Comparison of ENCODE assay signal across 20 mouse cellular contexts in the genomic region with DNA sequence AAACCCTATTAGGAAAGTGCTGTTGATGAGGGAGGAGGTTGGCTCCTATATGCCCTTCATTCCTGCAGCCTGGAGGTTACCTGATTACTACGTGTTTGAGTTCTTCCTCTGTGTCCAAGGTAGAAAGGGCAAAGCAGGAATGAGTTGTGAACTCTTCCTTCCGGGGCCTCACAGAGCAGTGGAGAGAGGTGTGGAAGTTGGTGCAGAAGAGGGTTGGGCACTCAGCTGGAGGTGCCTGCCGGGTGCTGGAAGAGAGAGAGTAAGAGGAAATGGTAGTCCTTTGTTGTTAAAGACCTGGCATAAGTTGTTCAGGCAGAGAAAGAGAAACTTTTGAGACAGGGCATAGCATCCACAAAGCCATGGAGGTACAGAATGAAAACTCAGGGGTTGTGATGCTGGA. TPM values are rescaled to one million over a fixed set of nuclear protein-coding genes. Genes with fewer than 3 reads are reported as not detected.
DNase-seq lines count a peak whose midpoint lies in the region; ATAC-seq and TF ChIP-seq lines count a peak whose summit lies in the region.
"Had no signal": no experiment of that assay in that cellular context is flagged by ENCODE, and none has a peak within 500 bp of the region (broad histone marks: within the 10 kb centered on the region; RNA-seq: fewer than 3 reads in every experiment).

No protein-coding gene starts in this region.

- 0 out of 2 replicates have a peak overlapping the region, but pooled peaks have one; percentile 1 for H3K9ac ChIP-seq in kidney, postnatal 0 days (ENCODE audit: low read depth, low read length)
- no peak overlapping the region for H3K9ac ChIP-seq in neural tube, embryonic 15.5 days (replicated peaks)
- H3K9ac ChIP-seq: limb, embryonic 13.5 days; lung, embryonic 14.5 days had no signal

- no peak for TF ChIP-seq CTCF in kidney, postnatal 0 days (IDR thresholded peaks at IDR 0.05; ENCODE audit: low read depth)
- no peak for TF ChIP-seq CTCF in bone marrow, adult 2 months (IDR thresholded peaks at IDR 0.05; ENCODE audit: control insufficient read depth, insufficient read depth, low read length)
- 0 out of 2 replicates have a peak, but pooled peaks have one; percentile 23 for TF ChIP-seq CTCF in bone marrow macrophage, adult 2 months (IDR thresholded peaks at IDR 0.05; ENCODE audit: low read depth, low read length)

- H3K4me3 ChIP-seq in kidney, postnatal 0 days (replicated peaks; ENCODE audit: low read depth, low read length) = no peak overlapping the region
- H3K4me3 ChIP-seq in bone marrow, adult 2 months (replicated peaks; ENCODE audit: control insufficient read depth, low read depth, low read length) = no peak overlapping the region
- no peak overlapping the region for H3K4me3 ChIP-seq in bone marrow macrophage, adult 2 months (ENCODE audit: insufficient read depth, low read length)
- no peak overlapping the region for H3K4me3 ChIP-seq in neural tube, embryonic 15.5 days (replicated peaks)
- H3K4me3 ChIP-seq: erythroblast, embryonic 14.5 days; limb, embryonic 13.5 days; midbrain, embryonic 10.5 days; neural tube, embryonic 13.5 days had no signal

- no peaks in the 10 kb centered on the region for H3K9me3 ChIP-seq in kidney, postnatal 0 days (replicated peaks; ENCODE audit: low read length)
- H3K9me3 ChIP-seq in neural tube, embryonic 15.5 days (replicated peaks) = no peaks in the 10 kb centered on the region
- H3K9me3 ChIP-seq: G1E; limb, embryonic 13.5 days; midbrain, embryonic 10.5 days; neural tube, embryonic 13.5 days had no signal

- peaks cover 20% of the 10 kb centered on the region for H3K36me3 ChIP-seq in kidney, postnatal 0 days (ENCODE audit: insufficient read depth, low read length)
- H3K36me3 ChIP-seq in neural tube, embryonic 15.5 days = peaks cover 66% of the 10 kb centered on the region

- no peaks in the 10 kb centered on the region for H3K4me1 ChIP-seq in kidney, postnatal 0 days (replicated peaks; ENCODE audit: insufficient read depth, low read length)
- H3K4me1 ChIP-seq in bone marrow, adult 2 months (ENCODE audit: control insufficient read depth, insufficient read depth, low read length) = no peaks in the 10 kb centered on the region; the same call in 1 of the 2 replicates
- peaks cover 17% of the 10 kb centered on the region for H3K4me1 ChIP-seq in bone marrow macrophage, adult 2 months (ENCODE audit: control insufficient read depth, insufficient read depth, low read length)
- H3K4me1 ChIP-seq in neural tube, embryonic 15.5 days = peaks cover 10% of the 10 kb centered on the region
- H3K4me1 ChIP-seq: limb, embryonic 13.5 days; midbrain, embryonic 10.5 days had no signal

- DNase-seq in kidney, postnatal 0 days (ENCODE audit: low spot score) = no peak
- no peak for DNase-seq in kidney, postnatal 10 days
- no peak for DNase-seq in frontal cortex, adult 2 months (ENCODE audit: extremely low spot score in 1 of 2, low spot score in 1 of 2)
- no peak for DNase-seq in gastrocnemius, postnatal 36 days
- DNase-seq: heart, postnatal 4 days; kidney, adult 11 months; right cerebral cortex, postnatal 4 days; thymus, adult 2 months had no signal

- ATAC-seq in kidney, postnatal 0 days (replicated peaks; ENCODE audit: low FRiP score, low read depth) = no peak
- ATAC-seq in neural tube, embryonic 15.5 days (ENCODE audit: low FRiP score) = no peak; the same call in 1 of the 2 replicates

- H3K4me2 ChIP-seq in kidney, postnatal 0 days (ENCODE audit: low read length) = no peak overlapping the region
- H3K4me2 ChIP-seq in neural tube, embryonic 15.5 days = no peak overlapping the region
- H3K4me2 ChIP-seq: limb, embryonic 13.5 days; lung, embryonic 14.5 days; neural tube, embryonic 13.5 days had no signal

- intact Hi-C loops in gastrocnemius, postnatal 36 days (cut with DNase I) = no loop called here

- H3K27me3 ChIP-seq in kidney, postnatal 0 days (ENCODE audit: insufficient read depth, low read length) = no peaks in the 10 kb centered on the region
- no peaks in the 10 kb centered on the region for H3K27me3 ChIP-seq in neural tube, embryonic 15.5 days (replicated peaks)
- H3K27me3 ChIP-seq: limb, embryonic 13.5 days; neural tube, embryonic 13.5 days had no signal

- WGBS in kidney, postnatal 0 days = 88% methylated on average over 3 of the region's 3 CpGs
- 57% methylated on average over 3 of the region's 3 CpGs for WGBS in bone marrow, adult 2 months
- 81% methylated on average over 3 of the region's 3 CpGs for WGBS in neural tube, embryonic 15.5 days

- H3K27ac ChIP-seq in kidney, postnatal 0 days = no peak overlapping the region
- H3K27ac ChIP-seq in bone marrow, adult 2 months (ENCODE audit: control insufficient read depth, insufficient read depth, low read depth, low read length, poor library complexity) = peak overlapping the region; percentile 55
- peak overlapping the region; percentile 38 for H3K27ac ChIP-seq in bone marrow macrophage, adult 2 months (ENCODE audit: insufficient read depth, low read depth, low read length)
- peak overlapping the region; percentile 62; the same call in 1 of the 2 replicates for H3K27ac ChIP-seq in neural tube, embryonic 15.5 days (replicated peaks)
- H3K27ac ChIP-seq: limb, embryonic 13.5 days; midbrain, embryonic 10.5 days had no signal

- TF ChIP-seq POLR2A in bone marrow, adult 2 months (IDR thresholded peaks at IDR 0.05; ENCODE audit: borderline replicate concordance, control insufficient read depth, low read depth, low read length) = no peak
- no peak for TF ChIP-seq POLR2A in bone marrow macrophage, adult 2 months (IDR thresholded peaks at IDR 0.05; ENCODE audit: borderline replicate concordance, low read depth, low read length)

RNA-seq across cellular contexts. Expression of gene Tmem54, which starts 23.4 kb away (rescaled TPM):
- 10.2 and 10.5 TPM in 2 replicates for polyA plus RNA-seq in kidney, postnatal 0 days (2015; fragmentation: Nextera tagmentation; extraction: Ambion mirVana)
- polyA plus RNA-seq in bone marrow, adult 2 months (2011; ENCODE audit: insufficient read depth, insufficient read length, low replicate concordance, missing spikeins) = 1.8 TPM in 1 of 2 replicates, not detected in the other
- not detected in 2 replicates for polyA plus RNA-seq in bone marrow macrophage, adult 2 months (2012; ENCODE audit: insufficient read depth, insufficient read length, missing spikeins)
- 3.3 TPM in 1 of 2 replicates, not detected in the other for polyA plus RNA-seq in neural tube, embryonic 15.5 days (2015; fragmentation: Nextera tagmentation; extraction: Ambion mirVana)
- polyA plus RNA-seq in frontal cortex, adult 2 months (2012; rRNA removed) = 0.32 TPM in 1 of 2 replicates, not detected in the other
- total RNA-seq in gastrocnemius, postnatal 36 days (2021) = not detected
- total RNA-seq: G1E; heart, postnatal 4 days had no signal
- polyA plus RNA-seq: CD4-positive, CD25-positive, alpha-beta regulatory T cell, adult 4 months; erythroblast, embryonic 14.5 days; forebrain, embryonic 14.5 days; G1E; heart, embryonic 14.5 days; neural tube, embryonic 13.5 days had no signal

RNA-seq across cellular contexts. Expression of gene Rnf19b, which starts 23.9 kb away (rescaled TPM):
- polyA plus RNA-seq in kidney, postnatal 0 days (2015; fragmentation: Nextera tagmentation; extraction: Ambion mirVana) = 6.1 and 7.1 TPM in 2 replicates
- polyA plus RNA-seq in bone marrow, adult 2 months (2011; ENCODE audit: insufficient read depth, insufficient read length, low replicate concordance, missing spikeins) = 23.9 and 47.7 TPM in 2 replicates
- polyA plus RNA-seq in bone marrow macrophage, adult 2 months (2012; ENCODE audit: insufficient read depth, insufficient read length, missing spikeins) = 91.7 and 94.9 TPM in 2 replicates
- polyA plus RNA-seq in neural tube, embryonic 15.5 days (2015; fragmentation: Nextera tagmentation; extraction: Ambion mirVana) = 29.9 and 34.5 TPM in 2 replicates
- 45.4 and 47.8 TPM in 2 replicates for polyA plus RNA-seq in frontal cortex, adult 2 months (2012; rRNA removed)
- 10 to 100 TPM; 20.3 to 22.7 TPM for total RNA-seq in gastrocnemius, postnatal 36 days (2021)

RNA-seq across cellular contexts. Expression of gene Hpca, which starts 39.9 kb away (rescaled TPM):
- 0.94 and 1.0 TPM in 2 replicates for polyA plus RNA-seq in kidney, postnatal 0 days (2015; fragmentation: Nextera tagmentation; extraction: Ambion mirVana)
- not detected in 2 replicates for polyA plus RNA-seq in bone marrow, adult 2 months (2011; ENCODE audit: insufficient read depth, insufficient read length, low replicate concordance, missing spikeins)
- polyA plus RNA-seq in bone marrow macrophage, adult 2 months (2012; ENCODE audit: insufficient read depth, insufficient read length, missing spikeins) = not detected in 2 replicates
- polyA plus RNA-seq in neural tube, embryonic 15.5 days (2015; fragmentation: Nextera tagmentation; extraction: Ambion mirVana) = 129 and 143 TPM in 2 replicates
- 560 and 728 TPM in 2 replicates for polyA plus RNA-seq in frontal cortex, adult 2 months (2012; rRNA removed)
- total RNA-seq in gastrocnemius, postnatal 36 days (2021) = not detected
- total RNA-seq: G1E had no signal
- polyA plus RNA-seq: CD4-positive, CD25-positive, alpha-beta regulatory T cell, adult 4 months; erythroblast, embryonic 14.5 days; G1E had no signal

RNA-seq across cellular contexts. Expression of gene Fndc5, which starts 54.9 kb away (rescaled TPM):
- polyA plus RNA-seq in kidney, postnatal 0 days (2015; fragmentation: Nextera tagmentation; extraction: Ambion mirVana) = 5.9 and 6.3 TPM in 2 replicates
- polyA plus RNA-seq in bone marrow, adult 2 months (2011; ENCODE audit: insufficient read depth, insufficient read length, low replicate concordance, missing spikeins) = 2.7 TPM in 1 of 2 replicates, not detected in the other
- not detected in 2 replicates for polyA plus RNA-seq in bone marrow macrophage, adult 2 months (2012; ENCODE audit: insufficient read depth, insufficient read length, missing spikeins)
- polyA plus RNA-seq in neural tube, embryonic 15.5 days (2015; fragmentation: Nextera tagmentation; extraction: Ambion mirVana) = 27.0 and 34.9 TPM in 2 replicates
- 82.9 and 90.1 TPM in 2 replicates for polyA plus RNA-seq in frontal cortex, adult 2 months (2012; rRNA removed)
- 10 to 100 TPM; 68.2 to 86.2 TPM for total RNA-seq in gastrocnemius, postnatal 36 days (2021)

Comparison
In these comparisons a context has a peak if more than half of its experiments do, and no peak if none do; other contexts are left out.
1. RNA of gene Hpca, which starts 39.9 kb away (polyA plus RNA-seq): 560 to 728 TPM in frontal cortex, adult 2 months and 129 to 143 TPM in neural tube, embryonic 15.5 days; 0.94 to 1.0 TPM in kidney, postnatal 0 days, not detected in bone marrow, adult 2 months and not detected in bone marrow macrophage, adult 2 months; every median in the first group is over 10 times any median in the second.